Mouse (Mus musculus) frontal cortex, adult (tissue): Measurements from ENCODE around the gene H2al1i.
"Not testable (repeated sequence)": the region's sequence is repeated elsewhere in the genome, so short reads cannot be mapped to it uniquely, and the experiment has no call there.

Experiments used
- ATAC-seq: cut with Nextera tagmentation; 2 replicates; pipeline ENCODE4 v1.9.2; 2017; ENCODE audit warnings: mild to moderate bottlenecking, moderate library complexity, mixed read lengths; ENCODE audit not compliant: low TSS enrichment

The H2al1i gene

GRCm38 (mm10) chrX:11324359-11324758, at the start of gene H2al1i:
TSS of gene H2al1i (plus strand) at chrX:11324659.
- ATAC-seq, result not testable (repeated sequence)

- ATAC-seq, result no peak
Measured at GRCm38 (mm10) chrX:11277083-11277482, 47.4 kb upstream of the H2al1i start.

GRCm38 (mm10) chrX:11280741-11281140, 43.7 kb upstream of the H2al1i start:
- ATAC-seq, result peak; percentile 79

- no peak for ATAC-seq
Measured at GRCm38 (mm10) chrX:11288306-11288882, 36.1 kb upstream of the H2al1i start.

- ATAC-seq, result no peak
Measured at GRCm38 (mm10) chrX:11289244-11289643, 35.2 kb upstream of the H2al1i start.

- not testable (repeated sequence) for ATAC-seq
Measured at GRCm38 (mm10) chrX:11298957-11299356, 25.5 kb upstream of the H2al1i start, which contains the start of gene H2al1a. TSS of gene H2al1a (plus strand) at chrX:11299257.

- not testable (repeated sequence) for ATAC-seq
Measured at GRCm38 (mm10) chrX:11302132-11302531, 22.3 kb upstream of the H2al1i start, which contains the start of gene H2al1b. TSS of gene H2al1b (plus strand) at chrX:11302432.

GRCm38 (mm10) chrX:11305355-11305754, 19.1 kb upstream of the H2al1i start, which contains the start of gene H2al1c:
TSS of gene H2al1c (plus strand) at chrX:11305655.
- not testable (repeated sequence) for ATAC-seq

- ATAC-seq, result not testable (repeated sequence)
Measured at GRCm38 (mm10) chrX:11308524-11308923, 15.9 kb upstream of the H2al1i start, which contains the start of gene H2al1d. TSS of gene H2al1d (plus strand) at chrX:11308824.

GRCm38 (mm10) chrX:11311634-11312033, 12.8 kb upstream of the H2al1i start, which contains the start of gene H2al1e:
TSS of gene H2al1e (plus strand) at chrX:11311934.
- not testable (repeated sequence) for ATAC-seq

- ATAC-seq, result not testable (repeated sequence)
Measured at GRCm38 (mm10) chrX:11314858-11315257, 9.6 kb upstream of the H2al1i start, which contains the start of gene H2al1f. TSS of gene H2al1f (plus strand) at chrX:11315158.

GRCm38 (mm10) chrX:11317956-11318355, 6.5 kb upstream of the H2al1i start, which contains the start of gene H2al1g:
TSS of gene H2al1g (plus strand) at chrX:11318256.
- not testable (repeated sequence) for ATAC-seq

GRCm38 (mm10) chrX:11321192-11321591, 3.3 kb upstream of the H2al1i start, which contains the start of gene H2al1h:
TSS of gene H2al1h (plus strand) at chrX:11321492.
- ATAC-seq, result not testable (repeated sequence)

GRCm38 (mm10) chrX:11327522-11327921, 3.1 kb downstream of the H2al1i start, which contains the start of gene H2al1j:
TSS of gene H2al1j (plus strand) at chrX:11327822.
- not testable (repeated sequence) for ATAC-seq

- ATAC-seq, result no peak; the same call in 1 of the 2 replicates
Measured at GRCm38 (mm10) chrX:11345762-11346161, 21.3 kb downstream of the H2al1i start.

GRCm38 (mm10) chrX:11346756-11347155, 22.3 kb downstream of the H2al1i start:
- no peak for ATAC-seq

GRCm38 (mm10) chrX:11360823-11361222, 36.4 kb downstream of the H2al1i start:
- no peak for ATAC-seq

GRCm38 (mm10) chrX:11361261-11361660, 36.8 kb downstream of the H2al1i start:
- ATAC-seq, result no peak

GRCm38 (mm10) chrX:11363890-11364289, 39.4 kb downstream of the H2al1i start:
- ATAC-seq, result no peak

- ATAC-seq, result no peak
Measured at GRCm38 (mm10) chrX:11365151-11365550, 40.7 kb downstream of the H2al1i start.
